Mouse (Mus musculus): ENCODE measurements around the gene Pik3ap1. TPM values are rescaled to one million over a fixed set of nuclear protein-coding genes. Genes with fewer than 3 reads are reported as not detected.

Pik3ap1 gene
- total and polyA plus RNA-seq, 3 experiments = 0.12 to 0.40 TPM; not detected in 1

- no peaks in the 10 kb centered on the region for H3K27me3 ChIP-seq (ENCODE audit: control insufficient read depth in 1 of 2, insufficient read depth in 2 of 2, low read length in 2 of 2)
- DNase-seq (ENCODE audit: low read depth, low spot score) = peak; percentile 73
- peaks cover 0 to 14% of the 10 kb centered on the region in 2 experiments; a peak in 2 of 4 replicates for H3K36me3 ChIP-seq (ENCODE audit: control insufficient read depth in 1 of 2, insufficient read depth in 2 of 2, low read length in 2 of 2)
- H3K4me3 ChIP-seq (ENCODE audit: control insufficient read depth in 1 of 2, insufficient read depth in 1 of 2, low read depth in 2 of 2, low read length in 2 of 2) = no peak overlapping the region
- H3K9me3 ChIP-seq (replicated peaks; ENCODE audit: insufficient read depth, low read length) = no peaks in the 10 kb centered on the region
- no peak overlapping the region for H3K9ac ChIP-seq (ENCODE audit: control insufficient read depth, low read depth, low read length, poor library complexity, severe bottlenecking)
- no peak overlapping the region for H3K27ac ChIP-seq (ENCODE audit: control insufficient read depth, low read depth, low read length)
- no peak for TF ChIP-seq NRF1 (IDR thresholded peaks at IDR 0.05; ENCODE audit: insufficient read depth, low read depth, low read length, poor library complexity, severe bottlenecking)
- no peak for TF ChIP-seq TBP (IDR thresholded peaks at IDR 0.05; ENCODE audit: low read depth, low read length)
- TF ChIP-seq TCF12 (IDR thresholded peaks at IDR 0.05; ENCODE audit: low read depth, low read length) = no peak
- TF ChIP-seq CTCF (IDR thresholded peaks at IDR 0.05 in 2 of 3, conservative IDR thresholded peaks at IDR 0.05 in 1 of 3; ENCODE audit: control insufficient read depth in 1 of 3, insufficient read depth in 1 of 3, low read depth in 2 of 3, low read length in 3 of 3, poor library complexity in 1 of 3, severe bottlenecking in 1 of 3) = peak; percentile 76 to 86 (median 82)
- TF ChIP-seq MXI1 (IDR thresholded peaks at IDR 0.05; ENCODE audit: low read depth, low read length) = no peak
- no peak for TF ChIP-seq CHD2 (IDR thresholded peaks at IDR 0.05; ENCODE audit: low read length)
- peak; percentile 55; the same call in 1 of the 2 replicates for TF ChIP-seq ZC3H11A (IDR thresholded peaks at IDR 0.05; ENCODE audit: low read depth, low read length)
- TF ChIP-seq HCFC1 (IDR thresholded peaks at IDR 0.05; ENCODE audit: low read depth, low read length) = 0 out of 2 replicates have a peak, but pooled peaks have one; percentile 14
- no peak for TF ChIP-seq ZKSCAN1 (IDR thresholded peaks at IDR 0.05; ENCODE audit: low read depth, low read length)
- peak; percentile 76 for TF ChIP-seq SMC3 (IDR thresholded peaks at IDR 0.05; ENCODE audit: low read depth, low read length)
- TF ChIP-seq RAD21 (IDR thresholded peaks at IDR 0.05; ENCODE audit: low read depth, low read length) = peak; percentile 58
- no peak for TF ChIP-seq ZMIZ1 (IDR thresholded peaks at IDR 0.05; ENCODE audit: low read depth, low read length)
- TF ChIP-seq CHD1 (IDR thresholded peaks at IDR 0.05; ENCODE audit: low read depth, low read length) = no peak
- TF ChIP-seq NELFE (IDR thresholded peaks at IDR 0.05; ENCODE audit: low read depth, low read length) = no peak
- 0 out of 2 replicates have a peak, but pooled peaks have one; percentile 60 for TF ChIP-seq MAZ (IDR thresholded peaks at IDR 0.05; ENCODE audit: low read depth, low read length)
- no peak for TF ChIP-seq JUND (IDR thresholded peaks at IDR 0.05; ENCODE audit: low read depth, low read length)
- TF ChIP-seq RCOR1 (IDR thresholded peaks at IDR 0.05; ENCODE audit: low read depth, low read length) = no peak
- no peak for TF ChIP-seq MYC (IDR thresholded peaks at IDR 0.05; ENCODE audit: low read depth, low read length)
- no peak for TF ChIP-seq UBTF (IDR thresholded peaks at IDR 0.05; ENCODE audit: borderline replicate concordance, insufficient read depth, low read depth, low read length)
- TF ChIP-seq EP300 (IDR thresholded peaks at IDR 0.05; ENCODE audit: low read depth in 1 of 2, low read length in 2 of 2) = no peak
- TF ChIP-seq BHLHE40 (IDR thresholded peaks at IDR 0.05; ENCODE audit: borderline replicate concordance, low read depth, low read length) = no peak
- no peak for TF ChIP-seq GABPA (IDR thresholded peaks at IDR 0.05; ENCODE audit: low read depth, low read length)
- no peak for TF ChIP-seq ELF1 (IDR thresholded peaks at IDR 0.05; ENCODE audit: low read depth, low read length)
- TF ChIP-seq MAFK (IDR thresholded peaks at IDR 0.05; ENCODE audit: borderline replicate concordance, low read depth, low read length) = no peak
- H3K79me2 ChIP-seq (ENCODE audit: control insufficient read depth, insufficient read depth, low read length, poor library complexity) = no peaks in the 10 kb centered on the region
- H3K4me1 ChIP-seq (ENCODE audit: control insufficient read depth in 1 of 2, insufficient read depth in 2 of 2, low read length in 2 of 2) = peaks cover 4 to 12% of the 10 kb centered on the region in 2 experiments; a peak in 3 of 4 replicates
Observed at GRCm38 (mm10) chr19:41313663-41314062, 71.2 kb downstream of the Pik3ap1 start.
